Mouse (Mus musculus) testis, adult 2 months (tissue): ENCODE results near the gene H60b. TPM values are rescaled to one million over a fixed set of nuclear protein-coding genes. Genes with fewer than 3 reads are reported as not detected.

Experiments
- H3K27ac ChIP-seq: fragments of 200-500 bp; 2 replicates; pipeline ENCODE4 v1.5.1; 2012; ENCODE audit warnings: low read depth, low read length; ENCODE audit not compliant: control insufficient read depth, insufficient read depth
- H3K27me3 ChIP-seq: fragments of 200-500 bp; 2 replicates; pipeline ENCODE4 v1.6.1; 2012; ENCODE audit warnings: mild to moderate bottlenecking, low read length, moderate library complexity; ENCODE audit not compliant: control insufficient read depth, insufficient read depth
- H3K36me3 ChIP-seq: fragments of 200-500 bp; 2 replicates; pipeline ENCODE4 v1.6.1; 2012; ENCODE audit warnings: mild to moderate bottlenecking, low read length; ENCODE audit not compliant: control insufficient read depth, insufficient read depth
- H3K4me1 ChIP-seq: fragments of 200-500 bp; 2 replicates; pipeline ENCODE4 v1.6.1; 2012; ENCODE audit warnings: low read length; ENCODE audit not compliant: control insufficient read depth, insufficient read depth
- H3K4me3 ChIP-seq: fragments of 200-500 bp; 2 replicates; pipeline ENCODE4 v1.5.1; 2012; ENCODE audit warnings: low read depth, mild to moderate bottlenecking, low read length, moderate library complexity, mixed read lengths; ENCODE audit not compliant: control insufficient read depth
- CTCF ChIP-seq: fragments of 200-500 bp; IDR thresholded peaks from 2 replicates; pipeline ENCODE4 v1.5.1; 2012; ENCODE audit warnings: low read depth, mild to moderate bottlenecking, inconsistent platforms, low read length, moderate library complexity; ENCODE audit not compliant: control insufficient read depth, insufficient read depth, insufficient replicate concordance
- POLR2A ChIP-seq: fragments of 200-500 bp; IDR thresholded peaks from 2 replicates; pipeline ENCODE4 v1.6.1; 2012; ENCODE audit warnings: low read depth, mild to moderate bottlenecking, inconsistent platforms, low read length, moderate library complexity; ENCODE audit not compliant: control insufficient read depth
- polyA plus RNA-seq: library from polyadenylated mRNA; depleted of rRNA; stranded (reverse); fragments of >200 nt; gene quantifications from 2 replicates; pipeline ENCODE4 v1.2.3, GENCODE M21; 2012

H60b gene
- polyA plus RNA-seq, 1 experiment = not detected

- no peak for TF ChIP-seq CTCF
- no peak for TF ChIP-seq POLR2A
- no peaks in the 10 kb centered on the region for H3K27me3 ChIP-seq
- H3K4me1 ChIP-seq = no peaks in the 10 kb centered on the region
- H3K4me3 ChIP-seq = no peak overlapping the region
- no peak overlapping the region for H3K27ac ChIP-seq
- H3K36me3 ChIP-seq = no peaks in the 10 kb centered on the region
These were observed 140.9 kb downstream of the H60b start for GRCm38 (mm10) chr10:22299324-22299723.

GRCm38 (mm10) chr10:22301641-22302040 is 143.3 kb downstream of the H60b start:
- H3K27me3 ChIP-seq = no peaks in the 10 kb centered on the region
- no peak overlapping the region for H3K27ac ChIP-seq
- H3K4me1 ChIP-seq = no peaks in the 10 kb centered on the region
- no peak overlapping the region for H3K4me3 ChIP-seq
- H3K36me3 ChIP-seq = no peaks in the 10 kb centered on the region
- TF ChIP-seq CTCF (no peak), POLR2A (no peak)

- H3K27me3 ChIP-seq = no peaks in the 10 kb centered on the region
- no peak for TF ChIP-seq POLR2A
- TF ChIP-seq CTCF = no peak
- no peak overlapping the region for H3K4me3 ChIP-seq
- no peaks in the 10 kb centered on the region for H3K36me3 ChIP-seq
- H3K4me1 ChIP-seq = no peaks in the 10 kb centered on the region
- H3K27ac ChIP-seq = no peak overlapping the region
These were observed 144.1 kb downstream of the H60b start for GRCm38 (mm10) chr10:22302344-22303057.

- H3K27ac ChIP-seq = no peak overlapping the region
- H3K4me1 ChIP-seq = no peaks in the 10 kb centered on the region
- no peaks in the 10 kb centered on the region for H3K27me3 ChIP-seq
- TF ChIP-seq CTCF = no peak
- TF ChIP-seq POLR2A = no peak
- H3K4me3 ChIP-seq = no peak overlapping the region
- no peaks in the 10 kb centered on the region for H3K36me3 ChIP-seq
These were observed 145.3 kb downstream of the H60b start for GRCm38 (mm10) chr10:22303736-22304135.

GRCm38 (mm10) chr10:22305801-22306200 is 147.4 kb downstream of the H60b start:
- no peak overlapping the region for H3K27ac ChIP-seq
- no peaks in the 10 kb centered on the region for H3K36me3 ChIP-seq
- no peaks in the 10 kb centered on the region for H3K4me1 ChIP-seq
- TF ChIP-seq CTCF (no peak), POLR2A (no peak)
- H3K27me3 ChIP-seq = no peaks in the 10 kb centered on the region
- no peak overlapping the region for H3K4me3 ChIP-seq

GRCm38 (mm10) chr10:22306452-22306851 is 148.1 kb downstream of the H60b start:
- no peaks in the 10 kb centered on the region for H3K4me1 ChIP-seq
- no peaks in the 10 kb centered on the region for H3K36me3 ChIP-seq
- H3K4me3 ChIP-seq = no peak overlapping the region
- TF ChIP-seq CTCF (no peak), POLR2A (no peak)
- no peaks in the 10 kb centered on the region for H3K27me3 ChIP-seq
- H3K27ac ChIP-seq = no peak overlapping the region

GRCm38 (mm10) chr10:22308221-22308620 is 149.8 kb downstream of the H60b start:
- Histone ChIP-seq H3K4me1 (no peaks in the 10 kb centered on the region), H3K27ac (no peak overlapping the region)
- TF ChIP-seq POLR2A (no peak), CTCF (no peak)

More at GRCm38 (mm10) chr10:22308221-22308620, 149.8 kb downstream of the H60b start:
- Histone ChIP-seq H3K27me3 (no peaks in the 10 kb centered on the region), H3K36me3 (no peaks in the 10 kb centered on the region), H3K4me3 (no peak overlapping the region)
